Mouse (Mus musculus): ENCODE results near the gene Rnf7. TPM values are rescaled to one million over a fixed set of nuclear protein-coding genes. Genes with fewer than 3 reads are reported as not detected.

The Rnf7 gene
- 211 and 233 TPM in 2 replicates for polyA plus RNA-seq (2015; fragmentation: Nextera tagmentation; extraction: Ambion mirVana)

DNA sequence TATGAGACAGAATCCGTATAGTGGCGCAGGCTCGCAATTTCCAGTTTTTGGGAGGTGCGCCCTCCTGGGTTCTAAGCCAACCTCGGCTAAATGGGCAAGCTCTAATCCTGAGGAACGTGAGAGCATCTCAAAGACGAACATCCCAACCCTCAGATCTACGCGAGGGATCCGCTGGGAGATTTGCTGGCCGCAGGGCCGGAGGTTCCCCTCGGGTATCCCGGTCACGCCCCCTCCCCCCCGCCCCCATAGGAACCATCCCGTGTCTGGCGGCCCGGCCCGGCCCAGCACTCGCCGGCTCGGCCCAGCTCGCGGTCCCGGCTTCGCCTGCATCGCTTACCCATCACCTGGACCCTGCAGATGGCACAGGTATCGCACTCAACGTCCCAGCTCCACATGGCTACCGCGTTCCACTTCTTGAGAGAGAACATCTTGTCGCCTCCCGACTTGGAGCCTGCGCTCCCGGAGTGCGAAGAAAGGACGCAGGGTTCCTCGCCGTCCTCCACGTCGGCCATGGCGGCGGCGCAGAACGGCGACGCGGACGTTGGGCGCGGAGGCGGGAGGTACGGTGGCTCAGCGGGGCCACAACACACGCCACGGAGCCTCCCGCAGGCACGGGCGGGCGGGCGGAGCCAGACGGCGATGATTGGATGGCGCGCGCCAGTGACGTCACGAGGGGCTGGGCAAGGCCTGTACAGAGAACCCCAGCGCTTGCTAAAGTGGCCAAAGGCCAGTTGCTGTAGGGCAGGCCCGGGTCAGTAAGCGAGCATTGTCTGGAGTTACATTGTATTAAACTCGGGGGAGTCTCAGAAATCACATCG, at the start of gene Rnf7:
Gene Rnf7 (minus strand): TSS at position 605 of the 818 bp plus-strand sequence.

GRCm38 (mm10) chr9:96524972-96525506, 46.6 kb upstream of the Rnf7 start, which contains the start of gene Gm28729:
TSS of gene Gm28729 (minus strand) at chr9:96525264.

Other genes starting within 250 kb of the Rnf7 start
- 187 and 216 TPM in 2 replicates for gene Atp1b3, start 114.2 kb downstream of the Rnf7 start, polyA plus RNA-seq (2015; fragmentation: Nextera tagmentation; extraction: Ambion mirVana)
- 0.17 and 0.19 TPM in 2 replicates for gene Gm28729, start 46.6 kb upstream of the Rnf7 start, polyA plus RNA-seq (2015; fragmentation: Nextera tagmentation; extraction: Ambion mirVana)
- gene Rasa2, start 152.9 kb upstream of the Rnf7 start, polyA plus RNA-seq (2015; fragmentation: Nextera tagmentation; extraction: Ambion mirVana): 19.3 and 20.6 TPM in 2 replicates

Data from neural tube, postnatal 0 days (tissue).